Mouse (Mus musculus): ENCODE results near the gene Pml.

DNA sequence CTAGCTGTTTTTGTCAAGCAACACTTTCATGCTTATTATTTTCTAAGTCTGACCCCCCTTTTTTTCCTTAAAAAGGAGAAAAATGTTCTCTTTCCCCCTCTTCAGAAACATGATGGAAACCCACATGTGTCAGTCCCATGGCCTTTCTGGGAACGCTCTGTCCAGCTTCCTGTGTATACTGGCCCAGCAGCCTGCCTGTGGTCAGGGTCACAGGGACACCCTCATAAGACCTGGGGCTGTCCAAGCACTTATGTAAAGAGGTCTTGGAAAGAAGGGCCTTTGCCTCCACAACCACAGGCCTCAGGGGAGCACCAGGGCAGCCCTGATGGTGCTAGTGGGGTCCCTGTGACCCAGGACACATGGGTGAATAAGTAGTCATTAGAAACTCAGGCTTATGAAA is 39.5 kb upstream of the Pml start:
- TF ChIP-seq CTCF (IDR thresholded peaks at IDR 0.05; ENCODE audit: low read depth) (no peak), EP300 (IDR thresholded peaks at IDR 0.05; ENCODE audit: low read depth) (no peak)
